Mouse (Mus musculus) hindbrain, embryonic 10.5 days (tissue): Measurements from ENCODE around the gene Xrcc5. TPM values are rescaled to one million over a fixed set of nuclear protein-coding genes. Genes with fewer than 3 reads are reported as not detected.

ENCODE experiments used
- DNase-seq: peaks from one replicate; pipeline ENCODE4 v3.0.0-alpha.2; 2017; ENCODE audit warnings: low spot score
- H3K27ac ChIP-seq: fragments of 300-500 bp; sonication (generic); 2 replicates; pipeline ENCODE4 v1.5.1; 2016; ENCODE audit warnings: mild to moderate bottlenecking, moderate library complexity
- H3K27me3 ChIP-seq: fragments of 300-500 bp; sonication (generic); 2 replicates; pipeline ENCODE4 v1.6.1; 2016; ENCODE audit warnings: mild to moderate bottlenecking; ENCODE audit not compliant: poor library complexity, insufficient read depth, severe bottlenecking
- H3K36me3 ChIP-seq: fragments of 300-500 bp; sonication (generic); 2 replicates; pipeline ENCODE4 v1.6.1; 2016; ENCODE audit warnings: mild to moderate bottlenecking, moderate library complexity
- H3K4me1 ChIP-seq: fragments of 300-500 bp; sonication (generic); replicated peaks from 2 replicates; pipeline ENCODE4 v1.6.1; 2016; ENCODE audit warnings: mild to moderate bottlenecking
- H3K4me3 ChIP-seq: fragments of 300-500 bp; sonication (generic); 2 replicates; pipeline ENCODE4 v1.5.1; 2016; ENCODE audit warnings: mild to moderate bottlenecking, moderate library complexity
- H3K9me3 ChIP-seq: fragments of 300-500 bp; sonication (generic); 2 replicates; pipeline ENCODE4 v1.6.1; 2016; ENCODE audit warnings: mild to moderate bottlenecking, moderate library complexity
- WGBS: fragments of 180-500 bp; shearing (Covaris S2); methylation state at CpG from one replicate; pipeline ENCODE4 v1.1.7; 2016; 5-methylcytosine and 5-hydroxymethylcytosine counted together
- polyA plus RNA-seq: library from polyadenylated mRNA; unstranded; fragments of >200 nt; fragmentation: Nextera tagmentation; extraction: Ambion mirVana; gene quantifications from 2 replicates; pipeline ENCODE4 v1.2.1, GENCODE M21; 2016

Xrcc5 gene
- polyA plus RNA-seq, 1 experiment from 2014 or later, result 48.1 TPM

GRCm38 (mm10) chr1:72293869-72294663 is 13.2 kb upstream of the Xrcc5 start:
- Histone ChIP-seq H3K27ac (no peak overlapping the region), H3K9me3 (no peaks in the 10 kb centered on the region), H3K36me3 (0 out of 2 replicates have a peak, but pooled peaks cover 4% of the 10 kb centered on the region), H3K4me1 (no peaks in the 10 kb centered on the region), H3K27me3 (no peaks in the 10 kb centered on the region), H3K4me3 (no peak overlapping the region)
- 77% methylated on average over 4 of the region's 4 CpGs for WGBS
- no peak for DNase-seq

- Histone ChIP-seq H3K36me3 (0 out of 2 replicates have a peak, but pooled peaks cover 4% of the 10 kb centered on the region), H3K9me3 (no peaks in the 10 kb centered on the region), H3K27me3 (no peaks in the 10 kb centered on the region), H3K27ac (no peak overlapping the region), H3K4me1 (no peaks in the 10 kb centered on the region), H3K4me3 (no peak overlapping the region)
- 91% methylated on average over 8 of the region's 8 CpGs for WGBS
- DNase-seq, result no peak
These were observed 11.5 kb upstream of the Xrcc5 start for GRCm38 (mm10) chr1:72295746-72296145.

- Histone ChIP-seq H3K9me3 (no peaks in the 10 kb centered on the region), H3K27ac (no peak overlapping the region), H3K4me1 (peaks cover 4% of the 10 kb centered on the region; the same call in 1 of the 2 replicates), H3K27me3 (no peaks in the 10 kb centered on the region), H3K4me3 (no peak overlapping the region), H3K36me3 (no peaks in the 10 kb centered on the region)
- no peak for DNase-seq
- 87% methylated on average over 1 of the region's 1 CpGs for WGBS
These were observed 5.4 kb upstream of the Xrcc5 start for GRCm38 (mm10) chr1:72301845-72302244.

- Histone ChIP-seq H3K4me1 (peaks cover 32% of the 10 kb centered on the region), H3K27ac (peak overlapping the region; percentile 96), H3K9me3 (no peaks in the 10 kb centered on the region), H3K27me3 (no peaks in the 10 kb centered on the region), H3K36me3 (peaks cover 10% of the 10 kb centered on the region; the same call in 1 of the 2 replicates), H3K4me3 (peak overlapping the region; percentile 68; the same call in 1 of the 2 replicates)
- DNase-seq, result peak; percentile 17
- WGBS, result 70% methylated on average over 3 of the region's 3 CpGs
These were observed 980 bp upstream of the Xrcc5 start for GRCm38 (mm10) chr1:72306241-72306640.

GRCm38 (mm10) chr1:72306679-72307181 is 491 bp upstream of the Xrcc5 start:
- H3K27ac ChIP-seq, result peak overlapping the region; percentile 96
- H3K4me1 ChIP-seq, result peaks cover 32% of the 10 kb centered on the region
- peak overlapping the region; percentile 68 for H3K4me3 ChIP-seq
- no peak for DNase-seq
- H3K9me3 ChIP-seq, result no peaks in the 10 kb centered on the region
- H3K27me3 ChIP-seq, result no peaks in the 10 kb centered on the region
- H3K36me3 ChIP-seq, result peaks cover 15% of the 10 kb centered on the region
- WGBS, result 5% methylated on average over 11 of the region's 11 CpGs

GRCm38 (mm10) chr1:72308919-72309318 is 1.7 kb downstream of the Xrcc5 start:
- no peak overlapping the region for H3K4me3 ChIP-seq
- H3K9me3 ChIP-seq, result no peaks in the 10 kb centered on the region
- WGBS, result 80% methylated on average over 4 of the region's 4 CpGs
- peaks cover 33% of the 10 kb centered on the region for H3K36me3 ChIP-seq
- no peak overlapping the region for H3K27ac ChIP-seq
- no peaks in the 10 kb centered on the region for H3K27me3 ChIP-seq
- H3K4me1 ChIP-seq, result peaks cover 32% of the 10 kb centered on the region
- no peak for DNase-seq

GRCm38 (mm10) chr1:72309744-72310424 is 2.7 kb downstream of the Xrcc5 start:
- Histone ChIP-seq H3K27me3 (no peaks in the 10 kb centered on the region), H3K9me3 (no peaks in the 10 kb centered on the region), H3K27ac (0 out of 2 replicates have a peak overlapping the region, but pooled peaks have one; percentile 4), H3K4me3 (no peak overlapping the region), H3K4me1 (peaks cover 32% of the 10 kb centered on the region), H3K36me3 (peaks cover 38% of the 10 kb centered on the region)
- WGBS, result 68% methylated on average over 6 of the region's 6 CpGs
- peak; percentile 27 for DNase-seq

- Histone ChIP-seq H3K9me3 (no peaks in the 10 kb centered on the region), H3K27ac (no peak overlapping the region), H3K36me3 (peaks cover 67% of the 10 kb centered on the region), H3K4me1 (peaks cover 27% of the 10 kb centered on the region), H3K4me3 (no peak overlapping the region), H3K27me3 (no peaks in the 10 kb centered on the region)
- WGBS, result 88% methylated on average over 9 of the region's 9 CpGs
- DNase-seq, result no peak
These were observed 5.6 kb downstream of the Xrcc5 start for GRCm38 (mm10) chr1:72312701-72313398.

GRCm38 (mm10) chr1:72313399-72314039 is 6.3 kb downstream of the Xrcc5 start:
- no peak overlapping the region for H3K4me3 ChIP-seq
- H3K36me3 ChIP-seq, result peaks cover 74% of the 10 kb centered on the region
- H3K9me3 ChIP-seq, result no peaks in the 10 kb centered on the region
- no peak overlapping the region for H3K27ac ChIP-seq
- DNase-seq, result no peak
- H3K4me1 ChIP-seq, result peaks cover 20% of the 10 kb centered on the region
- H3K27me3 ChIP-seq, result no peaks in the 10 kb centered on the region
- WGBS, result 80% methylated on average over 5 of the region's 5 CpGs

- H3K4me3 ChIP-seq, result no peak overlapping the region
- no peak overlapping the region for H3K27ac ChIP-seq
- 86% methylated on average over 4 of the region's 4 CpGs for WGBS
- H3K9me3 ChIP-seq, result no peaks in the 10 kb centered on the region
- peaks cover 91% of the 10 kb centered on the region for H3K36me3 ChIP-seq
- H3K4me1 ChIP-seq, result peaks cover 1% of the 10 kb centered on the region; the same call in 1 of the 2 replicates
- DNase-seq, result no peak
- no peaks in the 10 kb centered on the region for H3K27me3 ChIP-seq
These were observed 8.2 kb downstream of the Xrcc5 start for GRCm38 (mm10) chr1:72315447-72315846.

- no peak overlapping the region for H3K4me3 ChIP-seq
- H3K36me3 ChIP-seq, result peaks cover 91% of the 10 kb centered on the region
- H3K9me3 ChIP-seq, result no peaks in the 10 kb centered on the region
- DNase-seq, result no peak
- WGBS, result 87% methylated on average over 8 of the region's 8 CpGs
- no peaks in the 10 kb centered on the region for H3K27me3 ChIP-seq
- no peak overlapping the region for H3K27ac ChIP-seq
- no peaks in the 10 kb centered on the region for H3K4me1 ChIP-seq
These were observed 9.2 kb downstream of the Xrcc5 start for GRCm38 (mm10) chr1:72316409-72316808.

GRCm38 (mm10) chr1:72316901-72317300 is 9.7 kb downstream of the Xrcc5 start:
- WGBS, result 80% methylated on average over 7 of the region's 7 CpGs
- no peak overlapping the region for H3K27ac ChIP-seq
- H3K27me3 ChIP-seq, result no peaks in the 10 kb centered on the region
- no peak overlapping the region for H3K4me3 ChIP-seq
- no peaks in the 10 kb centered on the region for H3K9me3 ChIP-seq
- DNase-seq, result no peak
- H3K36me3 ChIP-seq, result peaks cover 90% of the 10 kb centered on the region
- no peaks in the 10 kb centered on the region for H3K4me1 ChIP-seq
